Mouse (Mus musculus): ENCODE results near the gene Arrdc1. TPM values are rescaled to one million over a fixed set of nuclear protein-coding genes. Genes with fewer than 3 reads are reported as not detected.
"Not testable (repeated sequence)": the region's sequence is repeated elsewhere in the genome, so short reads cannot be mapped to it uniquely, and the experiment has no call there.

The Arrdc1 gene
- 13.2 and 15.2 TPM in 2 replicates for polyA plus RNA-seq (2011; ENCODE audit: insufficient read length, low read depth, missing spikeins)

DNA sequence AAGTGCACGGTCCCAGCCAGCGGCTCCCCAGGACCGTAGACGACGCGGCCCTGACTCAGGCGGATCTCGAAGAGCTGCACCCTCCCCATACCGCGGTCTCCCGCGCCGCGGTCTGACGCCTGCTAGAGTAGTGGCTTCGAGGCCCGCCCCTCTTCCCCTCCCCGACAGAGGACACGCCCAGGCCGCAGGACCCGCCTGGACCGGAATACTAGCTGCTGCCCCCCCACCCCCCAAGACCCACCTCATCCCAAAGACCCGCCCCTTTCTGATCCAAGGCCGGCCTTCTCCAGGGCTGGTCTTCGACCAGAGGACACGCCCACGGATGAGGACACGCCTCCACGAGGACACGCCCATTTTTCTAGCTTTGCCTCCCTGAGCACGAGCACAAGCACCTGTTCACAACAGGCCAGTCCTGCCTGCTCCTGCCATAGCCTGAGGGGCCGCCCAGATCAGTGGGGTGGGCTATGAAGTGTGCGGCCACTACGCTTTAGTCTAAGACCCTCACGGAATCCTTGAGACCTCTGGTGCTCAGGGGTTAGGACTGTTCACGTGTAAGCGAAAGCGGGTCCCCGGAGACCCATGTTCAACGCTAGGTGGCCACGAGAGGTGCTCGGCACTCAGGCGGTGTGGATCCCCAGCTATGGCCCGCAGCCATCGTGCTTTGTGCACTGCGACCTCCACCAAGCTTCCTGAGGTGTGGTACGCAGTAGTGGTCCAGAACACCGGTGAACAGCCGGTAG is at the start of gene Arrdc1:
Gene Arrdc1 (minus strand): TSS at position 196 of the 740 bp plus-strand sequence.
- H3K4me3 ChIP-seq (ENCODE audit: insufficient read depth, low read length), result peak within 1 kb of the TSS; percentile 74
- H3K4me1 ChIP-seq (ENCODE audit: control insufficient read depth, insufficient read depth, low read length), result no peaks in the 10 kb centered on the region
- TF ChIP-seq POLR2A (IDR thresholded peaks at IDR 0.05; ENCODE audit: low read depth, low read length), result peak; percentile 83
- TF ChIP-seq CTCF (IDR thresholded peaks at IDR 0.05; ENCODE audit: borderline replicate concordance, insufficient read depth, low read length), result peak; percentile 36; the same call in 1 of the 2 replicates
- H3K27ac ChIP-seq (ENCODE audit: insufficient read depth, low read length), result no peak within 1 kb of the TSS

DNA sequence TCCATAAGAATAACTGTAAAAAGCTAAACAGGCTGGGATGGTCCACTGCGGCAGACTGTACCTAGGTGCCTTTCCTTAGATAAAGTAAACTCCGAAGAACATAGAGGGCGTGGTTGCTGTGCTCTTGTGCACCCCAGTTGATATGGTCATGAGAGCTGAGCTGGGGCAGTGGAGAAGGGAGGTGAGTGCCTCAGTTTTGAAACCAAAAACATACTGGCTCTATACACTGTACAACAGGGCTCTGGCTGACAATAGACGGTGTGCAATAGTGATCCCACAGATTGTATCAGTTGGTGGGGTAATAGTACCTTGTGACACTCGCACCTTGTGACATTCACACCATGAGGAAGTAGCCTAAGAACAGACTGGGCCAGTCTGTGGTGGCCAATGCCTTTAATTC is 41.9 kb upstream of the Arrdc1 start:
- Histone ChIP-seq H3K27ac (ENCODE audit: insufficient read depth, low read length) (no peak overlapping the region), H3K4me3 (ENCODE audit: insufficient read depth, low read length) (no peak overlapping the region), H3K4me1 (ENCODE audit: control insufficient read depth, insufficient read depth, low read length) (peaks cover 6% of the 10 kb centered on the region; the same call in 1 of the 2 replicates)
- no peak for TF ChIP-seq CTCF (IDR thresholded peaks at IDR 0.05; ENCODE audit: borderline replicate concordance, insufficient read depth, low read length)
- no peak for TF ChIP-seq POLR2A (IDR thresholded peaks at IDR 0.05; ENCODE audit: low read depth, low read length)

DNA sequence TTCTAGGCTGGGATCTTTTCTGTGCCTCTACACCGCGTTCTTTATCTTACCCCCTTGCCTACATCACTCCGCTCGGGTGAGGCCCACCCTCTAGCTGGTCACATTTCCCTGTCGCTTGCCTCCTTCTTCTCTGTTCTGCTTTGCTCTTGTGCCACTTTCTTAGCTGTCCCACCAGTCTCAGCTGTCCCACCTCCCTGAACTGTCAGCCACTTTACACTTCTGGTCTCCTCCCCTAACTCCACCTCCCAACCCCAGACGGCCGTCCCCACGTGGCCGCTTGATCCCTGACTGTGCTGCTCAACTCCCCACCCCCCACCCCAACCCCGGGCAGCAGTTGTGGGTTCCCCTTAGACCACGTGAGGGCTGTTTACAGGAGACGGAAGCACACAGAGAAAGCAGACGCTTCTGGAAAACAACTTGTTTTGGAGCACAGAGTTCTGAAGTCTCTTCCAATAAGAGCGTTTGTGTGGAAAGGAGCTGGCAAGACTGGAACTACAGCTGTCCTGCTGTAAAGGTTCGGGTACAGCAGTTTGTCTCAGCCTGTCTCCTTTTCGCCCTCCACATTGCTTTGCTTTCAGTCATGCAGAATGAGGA is 40.7 kb upstream of the Arrdc1 start, which contains the start of gene Pnpla7:
Gene Pnpla7 (plus strand): TSS at position 330 of the 594 bp plus-strand sequence.
- H3K4me3 ChIP-seq (ENCODE audit: insufficient read depth, low read length), result peak within 1 kb of the TSS; percentile 86
- H3K27ac ChIP-seq (ENCODE audit: insufficient read depth, low read length), result no peak within 1 kb of the TSS; the same call in 1 of the 2 replicates
- H3K4me1 ChIP-seq (ENCODE audit: control insufficient read depth, insufficient read depth, low read length), result peaks cover 6% of the 10 kb centered on the region; the same call in 1 of the 2 replicates
- TF ChIP-seq POLR2A (IDR thresholded peaks at IDR 0.05; ENCODE audit: low read depth, low read length), result peak; percentile 65; the same call in 1 of the 2 replicates
- no peak for TF ChIP-seq CTCF (IDR thresholded peaks at IDR 0.05; ENCODE audit: borderline replicate concordance, insufficient read depth, low read length)

DNA sequence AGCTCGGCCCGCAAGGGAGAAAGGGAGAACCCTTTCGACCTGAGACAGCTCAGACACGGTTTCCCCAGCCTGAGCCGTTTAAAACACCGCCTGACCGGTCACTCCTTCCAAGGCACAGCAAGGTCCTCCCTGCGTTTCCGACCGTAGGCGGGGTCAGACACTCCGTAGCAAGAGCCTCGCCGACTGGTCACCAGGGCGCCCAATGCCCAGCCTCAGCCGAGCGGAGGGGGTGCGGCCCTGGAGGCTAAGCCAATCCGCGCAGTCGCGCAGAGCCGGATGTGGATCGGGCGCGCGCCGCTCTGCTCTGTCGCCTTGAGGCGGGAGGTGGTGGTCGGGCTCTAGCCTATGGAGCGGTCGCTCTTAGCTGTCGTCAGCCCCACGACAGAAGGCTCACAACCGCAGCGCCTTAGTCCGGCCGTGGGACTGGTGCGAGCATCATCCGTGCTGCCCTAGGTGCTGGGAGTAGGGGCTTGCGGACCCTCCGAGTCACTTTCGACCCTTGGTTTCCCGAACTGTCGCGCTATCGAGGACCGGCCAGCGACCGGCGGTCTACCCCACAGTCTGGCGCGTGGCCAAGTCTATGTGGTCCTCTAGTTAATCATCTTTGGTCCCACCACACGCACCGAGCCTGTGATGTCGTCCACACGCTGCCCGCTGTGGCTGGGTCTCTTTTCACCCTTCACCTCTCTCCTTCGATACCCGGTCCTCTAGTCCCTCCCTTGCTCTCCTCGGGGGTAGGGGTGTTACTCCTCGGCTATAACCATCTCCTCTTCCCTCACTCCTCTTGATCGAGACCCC is 40.1 kb upstream of the Arrdc1 start, which contains the start of gene Mrpl41:
Gene Mrpl41 (minus strand): TSS at position 193 of the 798 bp plus-strand sequence.
- no peak for TF ChIP-seq CTCF (IDR thresholded peaks at IDR 0.05; ENCODE audit: borderline replicate concordance, insufficient read depth, low read length)
- peak; percentile 94 for TF ChIP-seq POLR2A (IDR thresholded peaks at IDR 0.05; ENCODE audit: low read depth, low read length)
- Histone ChIP-seq H3K4me1 (ENCODE audit: control insufficient read depth, insufficient read depth, low read length) (peaks cover 6% of the 10 kb centered on the region; the same call in 1 of the 2 replicates), H3K4me3 (ENCODE audit: insufficient read depth, low read length) (peak within 1 kb of the TSS; percentile 86), H3K27ac (ENCODE audit: insufficient read depth, low read length) (peak within 1 kb of the TSS; percentile 22)

DNA sequence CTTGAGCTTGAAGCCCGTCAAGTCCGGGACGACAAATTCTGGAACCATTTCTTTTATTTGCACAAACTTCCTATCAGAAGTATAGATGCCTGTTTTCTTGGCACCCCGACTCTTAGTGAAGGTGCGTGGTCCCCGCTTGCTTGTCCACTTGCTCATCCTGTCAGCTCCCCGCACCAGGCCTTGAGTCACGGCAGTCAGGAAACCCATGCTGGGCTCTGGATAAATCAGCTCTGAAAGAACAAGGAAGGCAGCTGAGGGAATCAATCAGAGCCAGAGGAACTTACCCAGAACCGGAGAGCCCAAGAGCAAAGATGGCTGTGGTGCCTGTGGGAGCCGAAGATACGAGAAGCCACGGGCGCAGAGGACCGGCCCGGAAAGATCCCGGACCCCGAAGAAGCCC is 39.4 kb upstream of the Arrdc1 start:
- H3K27ac ChIP-seq (ENCODE audit: insufficient read depth, low read length), result peak overlapping the region; percentile 22

DNA sequence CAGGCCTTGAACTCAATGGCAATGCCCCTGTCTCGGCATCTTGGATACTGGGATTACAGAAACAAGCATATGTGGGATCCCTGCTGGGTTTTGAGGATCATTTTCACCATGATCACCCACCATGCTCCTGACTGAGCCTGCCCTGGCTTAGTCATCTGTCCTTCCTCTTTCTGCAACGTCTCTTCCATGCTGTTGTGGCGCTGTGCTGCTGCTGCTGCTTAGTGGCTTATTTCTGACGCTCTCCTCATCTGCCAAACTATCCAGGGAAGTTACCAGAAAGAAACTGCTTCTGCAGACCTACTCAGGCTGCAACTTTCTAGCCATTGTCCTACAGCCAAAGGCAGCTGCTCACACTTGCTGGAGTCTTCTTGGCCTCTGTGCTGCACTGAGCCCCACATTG is 35.3 kb upstream of the Arrdc1 start:
- no peak overlapping the region for H3K27ac ChIP-seq (ENCODE audit: insufficient read depth, low read length)
- TF ChIP-seq POLR2A (IDR thresholded peaks at IDR 0.05; ENCODE audit: low read depth, low read length) (no peak), CTCF (IDR thresholded peaks at IDR 0.05; ENCODE audit: borderline replicate concordance, insufficient read depth, low read length) (no peak)
- H3K4me3 ChIP-seq (ENCODE audit: insufficient read depth, low read length), result no peak overlapping the region
- peaks cover 3% of the 10 kb centered on the region; the same call in 1 of the 2 replicates for H3K4me1 ChIP-seq (ENCODE audit: control insufficient read depth, insufficient read depth, low read length)

More for the DNA sequence above, 39.4 kb upstream of the Arrdc1 start:
- H3K4me3 ChIP-seq (ENCODE audit: insufficient read depth, low read length), result peak overlapping the region; percentile 86
- not testable (repeated sequence) for H3K4me1 ChIP-seq (ENCODE audit: control insufficient read depth, insufficient read depth, low read length)

DNA sequence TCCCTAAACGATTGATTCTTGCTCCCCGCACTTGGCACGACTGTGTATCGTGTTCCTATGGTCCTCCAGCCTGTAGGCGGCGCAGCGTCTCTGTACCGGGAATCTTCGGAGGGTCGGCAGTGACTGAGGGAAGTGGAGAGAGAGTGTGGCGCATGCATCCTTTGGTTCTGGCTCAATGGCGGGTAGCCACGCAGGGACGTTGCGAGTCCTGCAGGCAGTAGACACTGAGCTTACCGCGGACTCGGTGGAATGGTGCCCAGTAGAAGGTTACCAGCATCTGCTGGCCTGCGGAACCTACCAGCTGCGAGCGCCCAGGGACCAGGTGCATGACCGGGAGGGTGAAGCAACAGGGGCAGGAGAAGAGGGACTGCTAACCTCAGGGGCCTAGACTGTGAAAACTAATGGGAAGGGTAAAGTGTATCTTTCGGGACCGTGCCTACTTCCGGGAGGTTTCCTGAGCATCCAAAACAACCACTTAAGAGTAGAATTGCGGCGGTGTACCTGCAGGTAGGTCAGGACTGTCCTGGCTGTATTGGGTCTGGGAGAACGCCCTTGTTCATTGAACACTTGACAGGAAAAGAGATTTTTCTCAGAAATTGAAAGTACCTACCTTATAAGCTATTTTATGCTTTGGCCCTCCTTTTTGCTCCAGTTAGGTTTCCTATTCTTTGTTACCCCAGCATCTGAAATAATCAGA is 27.4 kb upstream of the Arrdc1 start, which contains the start of gene Dph7:
Gene Dph7 (plus strand): TSS at position 97 of the 697 bp plus-strand sequence.
- TF ChIP-seq POLR2A (IDR thresholded peaks at IDR 0.05; ENCODE audit: low read depth, low read length), result peak; percentile 94
- TF ChIP-seq CTCF (IDR thresholded peaks at IDR 0.05; ENCODE audit: borderline replicate concordance, insufficient read depth, low read length), result peak; percentile 94
- Histone ChIP-seq H3K4me1 (ENCODE audit: control insufficient read depth, insufficient read depth, low read length) (peaks cover 8% of the 10 kb centered on the region), H3K4me3 (ENCODE audit: insufficient read depth, low read length) (peak within 1 kb of the TSS; percentile 75), H3K27ac (ENCODE audit: insufficient read depth, low read length) (no peak within 1 kb of the TSS)

DNA sequence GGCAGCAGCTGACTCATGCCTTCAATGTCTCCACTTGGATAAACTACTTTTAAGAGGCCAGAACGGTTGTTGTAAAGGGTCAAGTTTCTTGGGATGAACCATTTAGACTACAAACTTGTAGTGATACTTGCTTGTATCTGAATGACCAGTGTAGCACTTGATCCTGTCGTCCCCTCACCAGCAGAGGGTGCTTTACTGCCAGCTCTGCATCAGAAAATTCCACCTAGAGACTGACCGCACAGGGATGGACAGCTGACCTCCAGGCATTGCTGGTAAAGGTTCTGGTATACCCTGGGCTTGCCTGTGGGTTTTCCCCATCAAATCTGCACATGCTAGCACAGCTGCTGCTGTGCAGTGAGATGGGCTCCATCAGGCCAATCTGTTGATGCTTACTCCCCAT is 25.9 kb upstream of the Arrdc1 start:
- no peak overlapping the region for H3K4me3 ChIP-seq (ENCODE audit: insufficient read depth, low read length)
- peaks cover 8% of the 10 kb centered on the region for H3K4me1 ChIP-seq (ENCODE audit: control insufficient read depth, insufficient read depth, low read length)
- TF ChIP-seq CTCF (IDR thresholded peaks at IDR 0.05; ENCODE audit: borderline replicate concordance, insufficient read depth, low read length) (peak; percentile 65; the same call in 1 of the 2 replicates), POLR2A (IDR thresholded peaks at IDR 0.05; ENCODE audit: low read depth, low read length) (no peak)
- no peak overlapping the region for H3K27ac ChIP-seq (ENCODE audit: insufficient read depth, low read length)

DNA sequence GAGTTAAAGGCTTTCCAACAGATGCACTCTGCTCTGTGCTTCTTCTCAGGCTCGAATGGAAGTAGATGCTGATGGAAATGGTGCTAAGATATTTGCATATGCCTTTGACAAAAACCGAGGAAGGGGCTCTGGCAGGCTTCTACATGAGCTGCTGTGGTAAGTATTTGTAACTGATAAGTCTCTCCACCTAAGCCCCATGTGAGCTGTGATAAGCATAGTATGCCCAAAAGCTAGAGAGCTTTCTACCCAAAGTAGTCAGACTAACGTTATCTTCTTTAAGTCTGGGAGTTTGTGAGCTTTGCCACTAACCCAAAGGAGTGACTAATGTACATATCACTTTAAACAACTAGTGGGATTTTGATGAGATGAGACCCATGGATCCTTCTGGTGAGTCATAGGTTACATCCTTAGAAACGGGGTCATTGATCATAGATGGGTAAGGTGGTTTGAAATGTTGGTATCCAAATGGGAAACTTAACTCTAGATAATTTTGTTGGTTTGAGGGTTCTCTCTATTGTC is 17.5 kb upstream of the Arrdc1 start:
- Histone ChIP-seq H3K4me1 (ENCODE audit: control insufficient read depth, insufficient read depth, low read length) (no peaks in the 10 kb centered on the region), H3K27ac (ENCODE audit: insufficient read depth, low read length) (no peak overlapping the region), H3K4me3 (ENCODE audit: insufficient read depth, low read length) (no peak overlapping the region)
- no peak for TF ChIP-seq POLR2A (IDR thresholded peaks at IDR 0.05; ENCODE audit: low read depth, low read length)
- no peak for TF ChIP-seq CTCF (IDR thresholded peaks at IDR 0.05; ENCODE audit: borderline replicate concordance, insufficient read depth, low read length)

All from embryonic fibroblast, embryonic 13.5 days (primary cell).